Mouse (Mus musculus): Measurements from ENCODE around the gene Celf1.

DNA sequence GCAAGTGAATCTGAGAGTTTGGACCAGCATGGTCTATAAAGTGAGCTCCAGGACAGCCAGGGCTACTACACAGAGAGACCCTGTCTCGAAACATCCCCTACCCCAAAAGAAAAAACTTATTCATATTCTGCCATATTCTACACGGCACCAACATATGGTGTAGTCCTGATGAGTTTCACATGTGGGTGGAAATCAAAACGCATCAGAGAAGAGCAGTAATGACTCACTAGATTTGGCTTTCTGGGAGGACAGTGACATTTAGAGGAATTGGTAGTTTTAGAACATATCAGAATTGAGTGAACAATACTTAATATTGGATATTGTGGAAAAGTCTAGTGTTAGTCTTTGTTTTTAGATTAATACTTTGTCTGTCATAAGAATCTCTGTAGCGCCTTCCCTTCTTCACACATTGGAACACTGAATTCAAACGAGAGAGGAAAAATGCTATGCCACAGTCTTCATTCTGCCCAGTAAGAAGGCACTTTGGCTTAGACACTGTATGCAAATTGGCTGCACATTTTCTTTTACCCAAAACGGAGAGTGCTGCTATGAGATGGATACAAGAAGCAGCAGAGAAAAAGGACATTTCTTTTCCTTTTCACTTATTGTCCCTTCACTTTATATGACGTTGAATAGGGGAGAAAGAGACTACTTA is 35.1 kb downstream of the Celf1 start:
- TF ChIP-seq CTCF (IDR thresholded peaks at IDR 0.05; ENCODE audit: low read depth, low read length) (no peak), POLR2A (IDR thresholded peaks at IDR 0.05; ENCODE audit: insufficient read depth, low read length) (no peak), EP300 (IDR thresholded peaks at IDR 0.05; ENCODE audit: insufficient read depth, low read depth, low read length) (no peak)
